Mouse (Mus musculus) limb, embryonic 13.5 days (tissue): ENCODE data around the gene Casc1. TPM values are rescaled to one million over a fixed set of nuclear protein-coding genes. Genes with fewer than 3 reads are reported as not detected.
A peak's percentile ranks its signal among the peaks of the same experiment; 100 is the strongest.

Experiments
- ATAC-seq: fragments of 200-750 bp; cut with Nextera tagmentation; 2 replicates; pipeline ENCODE4 v1.8.0; 2017; ENCODE audit warnings: low read depth, moderate number of reproducible peaks, moderate TSS enrichment; ENCODE audit not compliant: low FRiP score
- H3K27ac ChIP-seq: fragments of 300-500 bp; sonication (generic); 2 replicates; pipeline ENCODE4 v1.5.1; 2015; ENCODE audit warnings: inconsistent platforms, mild to moderate bottlenecking, moderate library complexity
- H3K27me3 ChIP-seq: fragments of 300-500 bp; sonication (generic); 2 replicates; pipeline ENCODE4 v1.6.1; 2015; ENCODE audit warnings: mild to moderate bottlenecking, inconsistent platforms
- H3K36me3 ChIP-seq: fragments of 300-500 bp; sonication (generic); 2 replicates; pipeline ENCODE4 v1.6.1; 2015; ENCODE audit warnings: inconsistent platforms, mild to moderate bottlenecking, moderate library complexity
- H3K4me1 ChIP-seq: fragments of 300-500 bp; sonication (generic); 2 replicates; pipeline ENCODE4 v1.6.1; 2015; ENCODE audit warnings: inconsistent platforms
- H3K4me2 ChIP-seq: fragments of 300-500 bp; sonication (generic); replicated peaks from 2 replicates; pipeline ENCODE4 v1.6.1; 2015; ENCODE audit warnings: inconsistent platforms, mild to moderate bottlenecking, moderate library complexity
- H3K4me3 ChIP-seq: fragments of 300-500 bp; sonication (generic); 2 replicates; pipeline ENCODE4 v1.5.1; 2015; ENCODE audit warnings: moderate library complexity, mild to moderate bottlenecking, inconsistent platforms
- H3K9ac ChIP-seq: fragments of 300-500 bp; sonication (generic); 2 replicates; pipeline ENCODE4 v1.6.1; 2015; ENCODE audit warnings: mild to moderate bottlenecking, inconsistent platforms
- H3K9me3 ChIP-seq: fragments of 300-500 bp; sonication (generic); 2 replicates; pipeline ENCODE4 v1.6.1; 2016; ENCODE audit warnings: inconsistent platforms
- WGBS: fragments of 180-500 bp; shearing (Covaris S2); methylation state at CpG from one replicate; pipeline ENCODE4 v1.1.7; 2015; 5-methylcytosine and 5-hydroxymethylcytosine counted together
- polyA plus RNA-seq: library from polyadenylated mRNA; unstranded; fragments of >200 nt; fragmentation: Nextera tagmentation; extraction: Ambion mirVana; gene quantifications from 2 replicates; pipeline ENCODE4 v1.2.1, GENCODE M21; 2015

The Casc1 gene
- polyA plus RNA-seq, 1 experiment from 2014 or later = 0.46 TPM

DNA sequence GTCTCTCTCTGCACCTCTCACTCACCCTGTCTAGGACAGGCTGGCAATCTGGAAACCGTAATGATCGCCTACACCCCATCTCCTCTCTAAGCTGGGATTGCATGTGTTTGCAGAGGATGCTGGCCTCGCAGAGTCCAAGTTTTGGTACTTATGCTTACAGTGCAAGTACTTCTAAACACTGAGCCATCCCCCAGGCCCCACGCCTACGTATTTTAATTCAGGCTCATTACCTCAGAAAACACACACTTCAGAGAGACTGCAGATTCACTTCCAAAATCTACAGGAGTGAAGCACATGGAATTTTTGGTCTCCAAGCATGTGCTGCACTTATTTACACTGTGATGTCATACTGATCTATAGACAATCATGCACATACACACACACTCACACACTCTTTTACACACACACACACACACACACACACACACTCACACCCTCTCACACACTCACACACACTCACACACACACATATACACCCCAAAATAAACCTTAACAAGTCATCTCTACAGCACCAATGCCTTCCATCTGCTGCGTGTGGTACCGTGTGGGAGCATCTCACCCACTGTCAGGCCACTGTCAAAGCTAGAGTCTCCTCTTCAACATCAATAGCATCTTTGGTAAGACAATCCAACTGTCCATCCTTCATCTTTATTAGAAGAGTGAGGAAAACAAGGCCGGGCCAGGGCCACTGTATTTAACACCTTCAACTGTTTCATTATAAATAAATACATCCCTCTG lies 12.7 kb downstream of the Casc1 start:
- no peak overlapping the region for H3K9ac ChIP-seq
- H3K27ac ChIP-seq = no peak overlapping the region
- H3K9me3 ChIP-seq = no peaks in the 10 kb centered on the region
- WGBS = 94% methylated on average over 8 of the region's 8 CpGs
- peaks cover 8% of the 10 kb centered on the region; the same call in 1 of the 2 replicates for H3K4me1 ChIP-seq
- H3K4me3 ChIP-seq = no peak overlapping the region
- H3K4me2 ChIP-seq = no peak overlapping the region
- H3K27me3 ChIP-seq = no peaks in the 10 kb centered on the region
- H3K36me3 ChIP-seq = no peaks in the 10 kb centered on the region
- no peak for ATAC-seq

GRCm38 (mm10) chr6:145193446-145193845 lies 17.4 kb downstream of the Casc1 start:
- ATAC-seq = no peak
- 0 out of 2 replicates have a peak, but pooled peaks cover 2% of the 10 kb centered on the region for H3K4me1 ChIP-seq
- H3K9me3 ChIP-seq = no peaks in the 10 kb centered on the region
- no peak overlapping the region for H3K27ac ChIP-seq
- no peak overlapping the region for H3K4me3 ChIP-seq
- 84% methylated on average over 11 of the region's 11 CpGs for WGBS
- no peak overlapping the region for H3K4me2 ChIP-seq
- H3K36me3 ChIP-seq = no peaks in the 10 kb centered on the region
- H3K9ac ChIP-seq = no peak overlapping the region
- no peaks in the 10 kb centered on the region for H3K27me3 ChIP-seq

GRCm38 (mm10) chr6:145193038-145193437 lies 17.8 kb downstream of the Casc1 start:
- Histone ChIP-seq H3K4me2 (no peak overlapping the region), H3K4me3 (no peak overlapping the region), H3K4me1 (0 out of 2 replicates have a peak, but pooled peaks cover 6% of the 10 kb centered on the region), H3K27me3 (0 out of 2 replicates have a peak, but pooled peaks cover 3% of the 10 kb centered on the region), H3K27ac (no peak overlapping the region), H3K36me3 (no peaks in the 10 kb centered on the region), H3K9ac (no peak overlapping the region), H3K9me3 (no peaks in the 10 kb centered on the region)
- 85% methylated on average over 3 of the region's 3 CpGs for WGBS
- ATAC-seq = no peak

DNA sequence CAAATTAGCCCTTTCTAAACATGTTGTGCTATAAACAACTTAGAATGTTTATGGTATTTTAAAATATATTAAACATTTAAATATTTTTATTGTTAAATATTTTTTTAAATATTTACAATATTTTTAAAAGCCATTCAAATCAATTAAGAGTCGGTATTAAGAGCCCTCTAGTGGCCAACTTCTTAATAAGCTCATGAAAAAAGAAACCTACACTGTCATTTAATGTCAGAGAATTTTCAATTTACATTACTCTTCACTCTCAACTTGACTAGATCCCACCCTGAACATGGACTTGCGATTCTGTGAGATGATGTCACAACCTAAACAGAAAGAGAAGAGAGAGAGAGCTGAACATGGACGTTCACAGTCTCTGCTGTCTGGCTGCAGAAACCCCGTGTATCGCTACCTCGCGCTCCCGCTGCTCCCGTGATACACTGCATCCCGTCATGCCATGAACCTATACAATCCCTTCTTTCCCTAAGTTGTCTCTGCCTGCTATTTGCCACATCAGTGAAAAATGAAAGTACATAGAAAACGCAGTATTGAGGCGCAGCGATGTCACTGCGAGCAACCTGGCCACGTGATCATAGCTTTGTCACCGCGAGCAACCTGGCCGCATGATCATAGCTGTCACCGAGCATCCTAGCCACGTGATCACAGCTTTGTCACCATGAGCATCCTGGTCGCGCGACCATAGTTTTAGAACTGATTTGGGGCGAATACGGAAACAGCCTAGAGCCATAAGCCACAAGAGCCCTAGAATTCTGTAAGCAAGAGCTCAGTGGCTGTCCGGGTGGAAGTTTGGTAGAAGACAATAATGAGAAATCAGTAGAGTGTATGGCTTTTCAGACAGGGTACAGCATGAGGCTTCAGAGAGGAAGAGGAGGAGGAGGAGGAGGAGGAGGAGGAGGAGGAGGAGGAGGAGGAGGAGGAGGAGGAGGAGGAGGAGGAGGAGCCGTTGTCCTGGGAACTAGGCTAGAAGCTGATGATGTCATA lies 23.4 kb downstream of the Casc1 start:
- Histone ChIP-seq H3K4me3 (peak overlapping the region; percentile 30), H3K36me3 (no peaks in the 10 kb centered on the region), H3K9ac (no peak overlapping the region), H3K4me1 (0 out of 2 replicates have a peak, but pooled peaks cover 6% of the 10 kb centered on the region), H3K4me2 (peak overlapping the region; percentile 56), H3K9me3 (no peaks in the 10 kb centered on the region), H3K27me3 (0 out of 2 replicates have a peak, but pooled peaks cover 3% of the 10 kb centered on the region), H3K27ac (no peak overlapping the region)
- ATAC-seq = no peak; the same call in 1 of the 2 replicates
- WGBS = 66% methylated on average over 27 of the region's 27 CpGs

DNA sequence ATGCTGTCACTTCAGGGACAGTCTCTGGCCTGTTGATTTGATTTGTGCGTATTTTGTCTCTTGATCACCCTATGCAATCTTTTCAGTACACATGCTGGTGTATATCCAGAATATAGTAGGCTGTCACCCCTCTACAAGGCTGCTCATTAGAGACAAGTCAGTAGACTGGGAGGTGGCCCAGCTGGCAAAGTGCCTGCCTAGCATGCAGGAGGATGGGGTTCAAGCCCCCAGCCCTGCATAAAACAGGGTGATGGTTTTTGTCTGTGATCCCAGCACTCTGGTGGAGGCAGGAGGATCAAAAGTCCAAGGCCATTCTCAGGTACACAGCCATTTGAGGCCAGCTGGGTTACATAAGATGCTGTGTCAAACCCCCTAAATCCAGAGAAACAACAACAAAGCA lies 24.7 kb downstream of the Casc1 start:
- WGBS = 88% methylated on average over 1 of the region's 1 CpGs
- H3K4me1 ChIP-seq = 0 out of 2 replicates have a peak, but pooled peaks cover 9% of the 10 kb centered on the region
- no peak overlapping the region for H3K4me3 ChIP-seq
- ATAC-seq = no peak
- no peaks in the 10 kb centered on the region for H3K36me3 ChIP-seq
- no peak overlapping the region for H3K27ac ChIP-seq
- H3K9me3 ChIP-seq = no peaks in the 10 kb centered on the region
- 0 out of 2 replicates have a peak, but pooled peaks cover 3% of the 10 kb centered on the region for H3K27me3 ChIP-seq
- no peak overlapping the region for H3K4me2 ChIP-seq
- no peak overlapping the region; the same call in 1 of the 2 replicates for H3K9ac ChIP-seq

GRCm38 (mm10) chr6:145182044-145182443 lies 28.8 kb downstream of the Casc1 start:
- no peak overlapping the region for H3K9ac ChIP-seq
- no peak for ATAC-seq

DNA sequence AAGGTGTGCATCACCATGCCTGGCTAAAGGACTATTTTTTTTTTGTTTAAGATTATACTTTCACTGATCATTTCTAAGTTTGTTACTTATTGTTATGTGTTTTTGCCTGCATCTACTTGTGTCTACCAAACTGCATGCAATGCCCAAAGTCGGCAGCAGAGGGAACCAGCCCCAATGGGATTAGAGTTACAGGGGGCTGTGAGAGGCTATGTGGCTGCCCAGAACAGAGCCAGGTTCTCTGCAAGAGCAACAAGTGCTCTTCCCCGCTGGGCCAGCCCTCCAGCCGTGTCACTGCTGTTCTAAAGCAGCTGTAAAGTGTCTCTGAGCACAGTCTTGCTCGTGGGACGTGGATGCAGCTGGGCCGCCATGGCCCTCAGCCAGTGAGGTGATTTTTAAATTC lies 31.1 kb downstream of the Casc1 start:
- H3K4me3 ChIP-seq = no peak overlapping the region
- no peaks in the 10 kb centered on the region for H3K36me3 ChIP-seq
- ATAC-seq = no peak
- WGBS = 27% methylated on average over 6 of the region's 6 CpGs
- H3K27me3 ChIP-seq = peaks cover 10% of the 10 kb centered on the region; the same call in 1 of the 2 replicates
- no peak overlapping the region for H3K4me2 ChIP-seq
- H3K27ac ChIP-seq = no peak overlapping the region
- no peaks in the 10 kb centered on the region for H3K9me3 ChIP-seq
- no peak overlapping the region for H3K9ac ChIP-seq
- H3K4me1 ChIP-seq = peaks cover 36% of the 10 kb centered on the region

More at GRCm38 (mm10) chr6:145182044-145182443, 28.8 kb downstream of the Casc1 start:
- no peaks in the 10 kb centered on the region for H3K9me3 ChIP-seq
- H3K27me3 ChIP-seq = 0 out of 2 replicates have a peak, but pooled peaks cover 2% of the 10 kb centered on the region
- no peak overlapping the region for H3K4me3 ChIP-seq
- H3K27ac ChIP-seq = no peak overlapping the region
- WGBS = 72% methylated on average over 8 of the region's 8 CpGs
- no peak overlapping the region for H3K4me2 ChIP-seq
- peaks cover 12% of the 10 kb centered on the region for H3K4me1 ChIP-seq
- no peaks in the 10 kb centered on the region for H3K36me3 ChIP-seq

- peaks cover 61% of the 10 kb centered on the region for H3K4me1 ChIP-seq
- H3K9ac ChIP-seq = no peak overlapping the region
- peaks cover 10% of the 10 kb centered on the region; the same call in 1 of the 2 replicates for H3K27me3 ChIP-seq
- ATAC-seq = no peak
- 31% methylated on average over 10 of the region's 10 CpGs for WGBS
- no peak overlapping the region for H3K27ac ChIP-seq
- no peak overlapping the region for H3K4me2 ChIP-seq
- H3K36me3 ChIP-seq = no peaks in the 10 kb centered on the region
- H3K4me3 ChIP-seq = no peak overlapping the region
- H3K9me3 ChIP-seq = no peaks in the 10 kb centered on the region
Observed at GRCm38 (mm10) chr6:145176474-145176873, 34.3 kb downstream of the Casc1 start.

DNA sequence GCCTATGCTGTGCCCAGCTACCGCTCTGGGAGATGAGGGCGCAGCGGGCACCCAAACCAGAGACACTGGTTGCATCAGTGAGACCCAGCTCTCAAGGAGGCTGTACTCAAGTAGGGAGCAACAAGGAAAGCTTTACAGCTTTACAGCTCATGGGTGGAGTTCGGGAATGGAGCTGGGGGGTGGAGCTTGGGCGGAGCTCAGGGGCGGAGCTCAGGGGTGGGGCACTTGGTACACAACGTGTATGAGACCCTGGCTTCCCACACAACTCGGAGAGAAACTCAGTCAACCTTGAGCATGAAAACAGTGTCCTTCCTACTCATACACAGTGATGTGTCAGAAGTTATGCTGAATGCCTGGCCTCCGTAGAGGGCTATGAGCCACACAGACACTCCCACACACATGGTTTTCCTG lies 35.2 kb downstream of the Casc1 start:
- H3K4me3 ChIP-seq = no peak overlapping the region
- H3K27ac ChIP-seq = no peak overlapping the region
- H3K27me3 ChIP-seq = peaks cover 10% of the 10 kb centered on the region; the same call in 1 of the 2 replicates
- H3K9me3 ChIP-seq = no peaks in the 10 kb centered on the region
- no peak for ATAC-seq
- H3K36me3 ChIP-seq = no peaks in the 10 kb centered on the region
- WGBS = 26% methylated on average over 9 of the region's 9 CpGs
- peak overlapping the region; percentile 31; the same call in 1 of the 2 replicates for H3K4me2 ChIP-seq
- no peak overlapping the region for H3K9ac ChIP-seq
- peaks cover 61% of the 10 kb centered on the region for H3K4me1 ChIP-seq

- peak; percentile 71 for ATAC-seq
- no peaks in the 10 kb centered on the region for H3K36me3 ChIP-seq
- H3K4me2 ChIP-seq = peak overlapping the region; percentile 44
- H3K9me3 ChIP-seq = no peaks in the 10 kb centered on the region
- H3K4me3 ChIP-seq = no peak overlapping the region
- H3K27me3 ChIP-seq = peaks cover 10% of the 10 kb centered on the region; the same call in 1 of the 2 replicates
- H3K4me1 ChIP-seq = peaks cover 61% of the 10 kb centered on the region
- no peak overlapping the region for H3K9ac ChIP-seq
- peak overlapping the region; percentile 65; the same call in 1 of the 2 replicates for H3K27ac ChIP-seq
- WGBS = 1% methylated on average over 10 of the region's 11 CpGs
Observed at GRCm38 (mm10) chr6:145173781-145174191, 37.0 kb downstream of the Casc1 start.

DNA sequence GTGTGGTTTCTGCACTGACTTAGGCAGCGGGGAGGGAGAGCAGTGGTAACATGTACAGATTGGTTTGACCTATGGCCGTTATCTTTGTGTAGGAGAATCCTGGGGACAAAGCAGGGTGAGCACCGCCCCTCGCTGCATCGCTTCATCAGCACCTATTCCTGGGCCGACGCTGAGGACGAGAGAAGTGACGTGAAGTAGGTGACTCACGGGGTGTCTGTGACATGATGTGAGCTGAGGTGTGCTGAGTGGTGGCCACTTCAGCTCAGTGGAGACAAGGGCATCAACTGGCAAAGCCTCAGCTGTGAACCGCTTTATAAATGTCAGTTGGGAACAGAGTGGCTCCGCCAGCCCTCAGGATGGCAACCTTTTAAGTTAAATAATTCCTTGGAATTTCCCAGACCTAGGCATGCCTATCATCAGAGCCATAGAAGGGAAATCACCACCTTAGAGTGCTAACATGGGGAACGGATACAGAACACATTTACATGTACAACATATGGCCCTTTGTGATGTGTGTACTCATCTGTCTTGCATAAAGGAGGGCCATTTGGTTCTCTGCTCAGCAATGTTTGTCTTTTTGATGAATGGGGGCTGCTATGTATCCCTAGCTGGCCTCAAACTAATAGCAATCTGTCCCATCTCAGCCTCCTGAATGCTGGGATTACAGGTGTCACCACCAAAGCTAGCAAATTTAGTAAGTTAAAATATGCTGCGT lies 38.8 kb downstream of the Casc1 start:
- no peaks in the 10 kb centered on the region for H3K36me3 ChIP-seq
- peaks cover 52% of the 10 kb centered on the region for H3K4me1 ChIP-seq
- H3K9ac ChIP-seq = no peak overlapping the region
- H3K4me3 ChIP-seq = no peak overlapping the region
- H3K27ac ChIP-seq = no peak overlapping the region; the same call in 1 of the 2 replicates
- 75% methylated on average over 14 of the region's 14 CpGs for WGBS
- H3K27me3 ChIP-seq = peaks cover 8% of the 10 kb centered on the region; the same call in 1 of the 2 replicates
- ATAC-seq = no peak
- no peak overlapping the region for H3K4me2 ChIP-seq
- H3K9me3 ChIP-seq = no peaks in the 10 kb centered on the region
